Mouse (Mus musculus) yolk sac, embryonic 10.5 days (tissue): ENCODE measurements around the gene Wfdc16.
"Not testable (repeated sequence)": the region's sequence is repeated elsewhere in the genome, so short reads cannot be mapped to it uniquely, and the experiment has no call there.

Source experiments
- DNase-seq: peaks from one replicate; pipeline ENCODE4 v3.0.0-alpha.2; 2017; ENCODE audit warnings: low spot score

Wfdc16 gene

GRCm38 (mm10) chr2:164638696-164639095 lies at the start of gene Wfdc16:
Gene Wfdc16, minus strand, starts transcription at chr2:164638796.
- DNase-seq, result no peak

DNA sequence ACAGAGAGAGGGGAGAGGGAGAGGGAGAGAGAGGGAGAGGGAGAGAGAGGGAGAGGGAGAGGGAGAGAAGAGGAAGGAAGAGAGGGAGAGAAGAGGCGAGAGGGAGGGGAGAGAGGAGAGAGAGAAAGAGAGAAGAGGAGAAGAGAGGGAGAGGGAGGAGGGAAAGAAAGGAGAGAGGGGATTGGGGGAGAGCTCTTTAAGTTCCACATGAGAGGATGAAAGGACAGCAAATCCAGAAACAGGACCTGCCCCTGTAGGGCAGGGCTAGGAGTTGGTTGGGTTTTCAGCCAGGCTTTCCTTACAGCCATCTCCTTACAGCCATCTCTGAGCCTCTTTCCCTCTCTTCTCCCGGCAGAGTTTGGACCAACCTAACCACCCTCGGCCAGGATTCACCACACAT lies 46.2 kb upstream of the Wfdc16 start, which contains the start of gene Wfdc13:
TSS of gene Wfdc13 (plus strand) at position 301 of the 400 bp plus-strand sequence.
- no peak for DNase-seq

- no peak for DNase-seq
These were observed 41.3 kb upstream of the Wfdc16 start for GRCm38 (mm10) chr2:164679906-164680305.

DNA sequence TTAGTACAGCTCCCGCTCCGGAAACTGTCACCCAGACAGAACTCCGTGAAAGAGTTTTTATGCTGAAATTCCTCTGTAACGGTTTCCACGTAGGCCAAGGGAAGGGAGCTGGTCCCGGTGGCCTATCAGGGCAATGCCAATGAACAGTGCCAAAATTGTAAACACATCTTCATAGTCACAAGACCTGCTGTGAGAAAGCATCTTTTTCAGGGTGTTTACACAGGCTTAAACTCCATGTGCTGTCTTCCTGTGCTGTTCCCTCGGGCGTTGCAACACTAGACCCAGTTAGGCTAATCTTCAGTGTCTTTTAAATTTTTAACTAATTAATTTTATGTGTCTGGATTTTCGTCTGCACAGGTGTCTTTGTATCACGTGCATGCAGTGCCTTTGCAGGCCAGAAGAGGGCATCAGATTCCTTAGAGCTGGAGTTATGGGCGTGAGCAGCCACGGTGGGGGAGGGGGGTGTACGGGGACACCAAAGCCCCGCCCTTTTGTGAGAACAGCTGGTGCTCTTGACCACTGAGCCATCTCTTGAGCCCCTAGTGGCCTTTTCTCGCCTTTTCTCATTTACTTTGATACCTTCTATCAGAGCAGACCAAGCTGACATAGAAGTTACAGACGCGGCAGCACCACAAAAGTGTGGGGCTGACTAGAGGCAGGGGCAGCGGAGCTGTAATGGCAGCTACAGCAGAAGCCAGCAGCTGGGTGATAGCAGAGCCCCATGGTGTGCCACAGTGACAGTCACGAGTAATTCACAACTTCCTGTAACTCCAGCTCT lies 40.4 kb upstream of the Wfdc16 start:
- DNase-seq, result peak; percentile 80

GRCm38 (mm10) chr2:164676916-164677685 lies 38.5 kb upstream of the Wfdc16 start:
- DNase-seq, result no peak

DNA sequence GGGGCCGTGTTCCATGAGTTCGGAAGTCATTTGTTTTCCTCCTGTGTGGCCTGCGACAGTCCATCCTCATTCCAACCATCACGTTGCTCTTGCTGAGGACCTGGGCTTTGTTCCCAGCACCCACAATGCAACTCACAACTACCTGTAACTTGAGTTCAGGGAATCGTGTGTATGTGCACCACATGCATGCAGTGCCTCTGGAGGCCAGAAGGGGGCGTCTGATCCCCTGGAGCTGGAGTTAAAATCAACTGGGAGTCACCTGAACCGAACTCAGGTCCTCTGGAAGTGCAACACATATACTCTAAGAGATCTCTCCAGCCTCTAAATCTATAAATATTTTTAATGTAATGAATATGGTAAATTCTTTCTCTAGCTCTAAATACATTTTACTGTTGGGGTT lies 37.5 kb upstream of the Wfdc16 start:
- no peak for DNase-seq

DNA sequence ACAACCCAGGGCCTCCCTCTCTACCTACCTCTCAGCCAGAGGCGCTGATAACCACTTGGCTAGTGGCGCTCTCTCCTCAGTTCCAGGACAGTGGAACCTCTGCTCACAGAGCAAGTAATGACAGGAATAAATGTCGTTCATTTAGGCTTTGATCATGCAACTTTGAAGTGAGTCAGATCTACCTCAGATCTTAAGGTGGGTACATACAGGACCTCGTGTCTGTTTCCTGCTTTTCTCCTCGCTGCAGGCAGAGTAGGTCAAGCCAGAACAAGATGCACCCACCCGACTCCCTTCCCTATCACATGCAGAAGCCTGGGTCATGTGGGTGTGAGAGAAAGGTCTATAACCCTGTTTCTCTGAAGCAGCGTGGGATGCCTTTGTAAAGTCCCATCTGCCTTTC lies 35.4 kb upstream of the Wfdc16 start, which contains the start of gene Wfdc11:
TSS of gene Wfdc11 (minus strand) at position 101 of the 400 bp plus-strand sequence.
- DNase-seq, result no peak

GRCm38 (mm10) chr2:164670938-164671337 lies 32.3 kb upstream of the Wfdc16 start:
- DNase-seq, result no peak

DNA sequence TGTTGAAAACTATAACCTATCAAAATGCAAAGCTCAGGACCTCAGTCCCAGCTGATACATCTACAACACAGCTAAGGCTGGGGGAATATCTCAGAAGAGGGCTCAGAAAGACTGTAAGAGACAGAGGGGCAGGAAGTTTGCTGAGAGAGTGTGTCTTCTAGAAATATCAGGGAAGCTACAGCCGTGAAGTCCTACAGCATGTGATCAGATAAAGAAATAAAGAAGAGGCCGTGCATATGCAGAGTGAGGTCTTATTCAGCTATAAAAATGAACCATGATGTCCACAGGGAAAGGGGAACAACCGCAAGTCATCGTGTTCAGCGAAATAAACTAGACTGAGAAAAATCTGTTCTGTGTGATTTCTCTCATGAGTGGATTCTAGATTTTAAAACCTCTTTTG lies 31.7 kb upstream of the Wfdc16 start:
- no peak for DNase-seq

DNA sequence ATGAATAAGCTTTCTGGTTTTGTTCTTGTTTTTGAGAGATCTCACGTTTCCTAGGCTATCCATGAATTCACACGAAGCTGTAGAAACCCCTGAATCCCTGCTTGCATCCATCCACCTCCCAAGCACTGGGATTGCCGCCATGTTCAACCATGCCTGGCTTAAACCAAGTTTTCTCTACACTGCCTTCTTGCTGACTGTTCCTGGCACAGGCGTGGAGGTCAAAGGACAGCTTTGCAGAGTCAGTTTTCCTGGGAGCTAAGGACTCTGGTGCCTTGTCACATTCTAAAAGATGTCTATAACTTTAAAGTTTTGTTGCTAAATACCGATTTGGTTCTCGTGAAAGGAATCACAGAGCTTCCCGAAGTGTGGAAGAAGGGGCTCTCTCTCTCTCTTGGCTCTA lies 26.3 kb upstream of the Wfdc16 start:
- DNase-seq, result no peak

GRCm38 (mm10) chr2:164656483-164656882 lies 17.9 kb upstream of the Wfdc16 start, which contains the start of gene Wfdc9:
Gene Wfdc9, minus strand, starts transcription at chr2:164656583.
- no peak for DNase-seq

DNA sequence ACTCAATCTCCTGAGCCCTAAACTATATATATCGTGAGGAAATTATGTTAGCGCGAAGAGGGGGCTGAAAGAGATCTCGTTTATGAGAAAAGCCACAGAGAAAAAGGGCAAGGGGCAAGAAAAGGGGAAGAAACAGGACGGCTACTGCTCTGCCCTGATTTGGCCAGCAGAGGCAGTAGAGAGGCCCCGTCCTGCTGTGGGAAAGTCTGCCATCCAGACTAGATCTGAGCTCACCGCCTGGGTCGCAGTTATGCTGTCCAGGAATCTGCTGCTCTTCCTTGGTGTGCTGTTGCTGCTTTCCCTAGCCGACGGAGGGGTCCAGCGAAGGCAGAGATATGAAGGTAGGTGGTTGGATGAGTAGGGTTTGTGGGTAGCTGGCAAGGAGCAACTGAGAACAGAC lies 17.3 kb upstream of the Wfdc16 start, which contains the start of gene Wfdc10:
TSS of gene Wfdc10 (plus strand) at position 189 of the 400 bp plus-strand sequence.
- peak; percentile 29 for DNase-seq

GRCm38 (mm10) chr2:164641881-164642673 lies 3.5 kb upstream of the Wfdc16 start:
- no peak for DNase-seq

DNA sequence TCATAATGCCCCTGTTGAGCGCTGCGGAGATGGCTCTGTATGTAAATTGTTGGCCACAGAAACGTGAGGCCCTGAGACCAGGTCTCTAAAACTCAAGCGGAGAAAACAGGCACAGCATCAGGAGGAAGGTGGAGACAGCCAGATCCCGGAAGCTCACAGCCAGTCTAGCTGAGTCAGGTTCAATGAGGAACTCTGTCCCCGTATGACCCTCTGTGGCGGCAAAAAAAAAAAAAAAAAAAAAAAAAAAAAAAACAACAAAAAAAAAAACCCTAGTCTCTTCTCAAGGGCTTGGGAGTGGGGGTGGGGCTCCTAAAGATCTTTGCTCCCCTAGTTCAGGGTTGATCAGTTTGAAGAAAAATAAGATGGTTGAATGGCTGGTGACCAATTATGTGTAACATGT lies 2.5 kb upstream of the Wfdc16 start:
- no peak for DNase-seq

DNA sequence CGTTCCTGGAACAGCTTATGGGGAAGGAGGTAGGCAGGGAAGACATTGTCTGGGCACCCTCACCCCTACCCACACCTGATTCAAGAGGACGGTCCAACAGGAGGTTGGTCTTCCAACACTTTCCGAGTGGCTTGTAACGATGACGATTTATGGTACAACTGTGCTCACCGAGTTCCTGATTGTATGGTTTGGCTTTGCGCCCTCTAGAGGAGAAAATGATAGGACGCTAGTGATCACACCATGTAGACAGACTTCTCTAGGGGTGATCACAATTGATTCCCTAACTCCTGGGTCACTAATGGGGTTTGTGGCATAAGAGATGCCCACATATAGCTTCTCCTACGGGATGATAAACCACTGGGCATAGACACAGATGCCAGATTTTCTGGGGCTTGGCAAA lies 3.3 kb downstream of the Wfdc16 start:
- DNase-seq, result no peak

- DNase-seq, result no peak
These were observed 16.8 kb downstream of the Wfdc16 start for GRCm38 (mm10) chr2:164621775-164622174.

DNA sequence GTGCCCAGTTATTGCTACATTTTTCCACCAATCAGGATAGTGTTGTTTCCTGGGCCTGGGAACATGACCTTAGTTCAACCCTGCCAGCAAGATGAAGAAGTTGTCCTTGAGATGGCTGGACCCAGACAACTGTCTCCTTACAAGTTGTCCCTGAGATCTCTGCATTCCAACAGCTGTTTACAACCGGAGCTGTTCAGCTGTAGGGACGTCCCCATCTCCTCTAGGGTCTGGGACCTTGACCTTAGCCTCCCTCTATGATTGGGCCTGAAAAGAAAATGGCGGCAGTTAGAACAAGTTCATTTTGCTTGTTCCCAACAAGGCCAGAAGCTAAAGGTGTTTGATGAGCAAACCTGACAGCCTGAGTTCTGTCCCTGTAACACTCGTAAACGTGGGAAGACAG lies 19.5 kb downstream of the Wfdc16 start:
- no peak for DNase-seq

DNA sequence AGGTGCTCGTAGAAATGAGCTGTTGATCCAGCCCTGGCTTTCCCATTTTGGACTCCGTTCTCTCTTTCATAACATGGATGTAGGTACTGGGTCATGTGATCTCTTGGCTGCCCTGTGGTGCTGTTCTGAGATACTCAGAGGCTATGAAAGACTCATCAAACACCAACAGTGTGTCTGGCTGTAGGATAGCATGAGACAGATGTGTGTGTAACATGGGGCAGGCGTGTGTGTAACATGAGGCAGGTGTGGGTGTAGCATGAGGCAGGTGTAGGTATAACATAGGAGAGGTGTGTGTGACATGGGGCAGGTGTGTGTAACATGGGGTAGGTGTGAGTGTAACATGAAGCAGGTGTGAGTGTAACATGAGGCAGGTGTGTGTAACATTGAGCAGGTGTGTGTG lies 23.2 kb downstream of the Wfdc16 start:
- DNase-seq, result no peak

GRCm38 (mm10) chr2:164613471-164613870 lies 25.1 kb downstream of the Wfdc16 start, which contains the start of the genes Wfdc6b and Wfdc8:
Gene Wfdc6b, plus strand, starts transcription at chr2:164613522.
Gene Wfdc8, minus strand, starts transcription at chr2:164613626.
- DNase-seq, result not testable (repeated sequence)

GRCm38 (mm10) chr2:164608781-164609180 lies 29.8 kb downstream of the Wfdc16 start:
- no peak for DNase-seq

DNA sequence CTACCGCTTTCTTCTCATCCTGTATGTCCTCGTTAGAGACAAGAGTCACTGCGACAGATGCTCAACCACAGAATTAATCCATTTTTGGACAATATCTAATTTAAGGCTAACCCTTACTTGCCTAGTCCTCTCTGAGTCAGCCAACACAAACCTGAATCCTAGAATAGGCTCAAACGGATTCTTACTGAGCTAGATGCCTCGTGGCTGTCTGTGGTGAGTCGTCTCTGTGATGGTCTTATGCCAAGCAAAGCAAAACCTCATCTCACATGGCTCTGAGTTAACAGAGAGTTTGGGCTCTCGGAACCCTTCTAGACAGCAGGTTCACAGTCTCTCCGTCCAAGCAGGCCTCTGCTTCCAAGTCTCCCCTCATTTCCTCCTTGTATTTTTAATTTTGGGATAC lies 34.2 kb downstream of the Wfdc16 start:
- DNase-seq, result no peak

GRCm38 (mm10) chr2:164603482-164603881 lies 35.1 kb downstream of the Wfdc16 start:
- DNase-seq, result no peak
